Mouse (Mus musculus) A20 (cell line): ENCODE results near the gene Crtc2.
A peak's percentile ranks its signal among the peaks of the same experiment; 100 is the strongest.

Source experiments
- DNase-seq: peaks from one replicate; pipeline ENCODE4 v3.0.0-alpha.2; 2011; ENCODE audit warnings: low read depth, low spot score

Crtc2 gene

GRCm38 (mm10) chr3:90309589-90309988 lies 55.6 kb downstream of the Crtc2 start:
- no peak for DNase-seq

GRCm38 (mm10) chr3:90313367-90313766 lies 59.4 kb downstream of the Crtc2 start:
- DNase-seq = peak; percentile 57
